Mouse (Mus musculus): ENCODE data around the gene Mlec. TPM values are rescaled to one million over a fixed set of nuclear protein-coding genes. Genes with fewer than 3 reads are reported as not detected.
A peak's percentile ranks its signal among the peaks of the same experiment; 100 is the strongest.

Gene Mlec
- total and polyA plus RNA-seq, 2 experiments, result 33.7 to 40.8 TPM

DNA sequence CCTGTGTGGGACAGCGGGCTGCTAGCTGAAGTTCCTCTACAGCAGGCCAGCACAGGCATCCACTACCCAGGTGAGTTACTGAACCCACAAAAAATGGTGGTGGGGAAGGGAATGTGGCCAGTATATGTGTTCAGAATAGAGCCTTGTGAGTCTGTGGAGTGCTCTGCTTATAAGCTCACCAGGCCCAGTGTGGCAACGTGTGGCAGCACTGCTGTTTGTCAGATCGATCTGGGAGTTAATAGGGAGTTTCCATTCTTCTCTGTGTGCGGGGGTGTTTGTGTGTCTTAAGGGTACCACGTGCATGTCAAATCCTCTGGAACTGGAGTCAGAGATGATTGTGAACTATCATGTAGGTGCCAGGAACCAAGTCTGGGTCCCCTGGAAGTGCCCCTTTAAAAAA, 58.4 kb downstream of the Mlec start:
- no peak overlapping the region for H3K4me3 ChIP-seq (ENCODE audit: insufficient read depth, low read depth, low read length)
- H3K27me3 ChIP-seq (ENCODE audit: control insufficient read depth, insufficient read depth, low read length), result no peaks in the 10 kb centered on the region
- H3K4me1 ChIP-seq (ENCODE audit: control insufficient read depth, insufficient read depth, low read length), result peaks cover 29% of the 10 kb centered on the region
- H3K36me3 ChIP-seq (ENCODE audit: control insufficient read depth, insufficient read depth, low read length), result peaks cover 7% of the 10 kb centered on the region; the same call in 1 of the 2 replicates
- peak; percentile 81 for DNase-seq (ENCODE audit: extremely low read depth, low read depth, low spot score)
- 38% methylated on average over 5 of the region's 5 CpGs for WGBS
- TF ChIP-seq POLR2A (IDR thresholded peaks at IDR 0.05; ENCODE audit: extremely low read depth, insufficient read depth, low read length), result no peak
- TF ChIP-seq CTCF (IDR thresholded peaks at IDR 0.05; ENCODE audit: low read depth, low read length), result no peak
- H3K9ac ChIP-seq (ENCODE audit: low read depth, low read length), result 0 out of 2 replicates have a peak overlapping the region, but pooled peaks have one; percentile 18
- H3K27ac ChIP-seq (replicated peaks; ENCODE audit: insufficient read depth, low read depth, low read length), result peak overlapping the region; percentile 78
- H3K79me2 ChIP-seq (ENCODE audit: control insufficient read depth, insufficient read depth, low read length), result no peaks in the 10 kb centered on the region

DNA sequence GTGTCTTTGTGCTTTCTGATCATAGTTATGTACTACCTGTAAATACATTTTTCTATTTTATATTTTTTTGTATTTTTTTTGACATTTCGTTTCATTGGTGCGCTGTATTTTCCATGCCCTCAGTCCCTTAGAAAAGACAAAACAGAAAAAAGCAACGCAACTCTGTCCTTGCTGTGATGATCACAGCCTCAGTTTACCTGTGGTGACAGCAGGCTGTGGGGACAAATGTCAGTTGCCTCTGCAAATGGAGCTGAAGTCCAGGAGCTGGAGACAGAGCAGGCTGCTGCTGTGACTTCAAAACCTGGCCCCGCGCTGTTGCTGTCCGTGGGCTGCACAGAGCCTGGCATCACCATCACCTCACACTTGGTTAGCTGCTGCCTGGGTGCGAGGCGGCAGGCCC, 59.8 kb downstream of the Mlec start, which contains the start of gene Gm10401:
TSS of gene Gm10401 (minus strand) at position 101 of the 400 bp plus-strand sequence.
- Histone ChIP-seq H3K27me3 (ENCODE audit: control insufficient read depth, insufficient read depth, low read length) (no peaks in the 10 kb centered on the region), H3K4me3 (ENCODE audit: insufficient read depth, low read depth, low read length) (no peak within 1 kb of the TSS), H3K36me3 (ENCODE audit: control insufficient read depth, insufficient read depth, low read length) (peaks cover 9% of the 10 kb centered on the region; the same call in 1 of the 2 replicates), H3K4me1 (ENCODE audit: control insufficient read depth, insufficient read depth, low read length) (peaks cover 29% of the 10 kb centered on the region), H3K27ac (replicated peaks; ENCODE audit: insufficient read depth, low read depth, low read length) (peak within 1 kb of the TSS; percentile 78; the same call in 1 of the 2 replicates), H3K9ac (ENCODE audit: low read depth, low read length) (no peak within 1 kb of the TSS), H3K79me2 (ENCODE audit: control insufficient read depth, insufficient read depth, low read length) (no peaks in the 10 kb centered on the region)
- TF ChIP-seq CTCF (IDR thresholded peaks at IDR 0.05; ENCODE audit: low read depth, low read length), result no peak
- DNase-seq (ENCODE audit: extremely low read depth, low read depth, low spot score), result no peak
- WGBS, result 98% methylated on average over 8 of the region's 8 CpGs

Other genes starting within 250 kb of the Mlec start
- 5.8 and 6.6 TPM in 2 replicates for gene Oasl1, start 234.9 kb downstream of the Mlec start, total RNA-seq (2014; rRNA removed)
- 15.4 and 16.8 TPM in 2 replicates for gene Oasl1, start 234.9 kb downstream of the Mlec start, polyA plus RNA-seq (2012; rRNA removed)
- gene 2210016L21Rik, start 216.0 kb downstream of the Mlec start, total RNA-seq (2014; rRNA removed), result 3.0 and 5.2 TPM in 2 replicates
- 5.2 and 6.1 TPM in 2 replicates for gene 2210016L21Rik, start 216.0 kb downstream of the Mlec start, polyA plus RNA-seq (2012; rRNA removed)
- gene Hnf1a, start 187.1 kb downstream of the Mlec start, total RNA-seq (2014; rRNA removed), result 6.1 and 9.3 TPM in 2 replicates
- 13.5 and 19.2 TPM in 2 replicates for gene Hnf1a, start 187.1 kb downstream of the Mlec start, polyA plus RNA-seq (2012; rRNA removed)
- gene Sppl3, start 147.0 kb downstream of the Mlec start, total RNA-seq (2014; rRNA removed), result 8.7 and 13.1 TPM in 2 replicates
- 23.7 and 24.0 TPM in 2 replicates for gene Sppl3, start 147.0 kb downstream of the Mlec start, polyA plus RNA-seq (2012; rRNA removed)
- not detected in 2 replicates for gene Gm10401, start 59.9 kb downstream of the Mlec start, total RNA-seq (2014; rRNA removed)
- 0.17 TPM in 1 of 2 replicates, not detected in the other for gene Gm10401, start 59.9 kb downstream of the Mlec start, polyA plus RNA-seq (2012; rRNA removed)
- 140 and 143 TPM in 2 replicates for gene Acads, start 38.8 kb downstream of the Mlec start, total RNA-seq (2014; rRNA removed)
- 255 and 293 TPM in 2 replicates for gene Acads, start 38.8 kb downstream of the Mlec start, polyA plus RNA-seq (2012; rRNA removed)
- gene Unc119b, start 23.2 kb downstream of the Mlec start, total RNA-seq (2014; rRNA removed), result 12.5 and 17.3 TPM in 2 replicates
- 29.4 and 32.0 TPM in 2 replicates for gene Unc119b, start 23.2 kb downstream of the Mlec start, polyA plus RNA-seq (2012; rRNA removed)
- gene Cabp1, start 36.2 kb upstream of the Mlec start, total RNA-seq (2014; rRNA removed), result 0.09 TPM in 1 of 2 replicates, not detected in the other
- 0.07 and 0.21 TPM in 2 replicates for gene Cabp1, start 36.2 kb upstream of the Mlec start, polyA plus RNA-seq (2012; rRNA removed)
- 56.2 and 59.2 TPM in 2 replicates for gene Pop5, start 77.7 kb upstream of the Mlec start, total RNA-seq (2014; rRNA removed)
- 70.3 and 91.0 TPM in 2 replicates for gene Pop5, start 77.7 kb upstream of the Mlec start, polyA plus RNA-seq (2012; rRNA removed)
- gene Rnf10, start 114.7 kb upstream of the Mlec start, total RNA-seq (2014; rRNA removed), result 32.1 and 42.9 TPM in 2 replicates
- gene Rnf10, start 114.7 kb upstream of the Mlec start, polyA plus RNA-seq (2012; rRNA removed), result 79.2 and 81.3 TPM in 2 replicates
- gene Coq5, start 121.5 kb upstream of the Mlec start, total RNA-seq (2014; rRNA removed), result 20.7 and 24.6 TPM in 2 replicates
- gene Coq5, start 121.5 kb upstream of the Mlec start, polyA plus RNA-seq (2012; rRNA removed), result 13.7 and 13.9 TPM in 2 replicates
- 13.1 and 24.1 TPM in 2 replicates for gene Dynll1, start 142.8 kb upstream of the Mlec start, total RNA-seq (2014; rRNA removed)
- gene Dynll1, start 142.8 kb upstream of the Mlec start, polyA plus RNA-seq (2012; rRNA removed), result 24.3 and 25.8 TPM in 2 replicates
- 17.0 and 21.7 TPM in 2 replicates for gene Srsf9, start 169.0 kb upstream of the Mlec start, total RNA-seq (2014; rRNA removed)
- gene Srsf9, start 169.0 kb upstream of the Mlec start, polyA plus RNA-seq (2012; rRNA removed), result 25.2 and 25.3 TPM in 2 replicates
- gene Gatc, start 183.0 kb upstream of the Mlec start, total RNA-seq (2014; rRNA removed), result 6.3 and 8.6 TPM in 2 replicates
- gene Gatc, start 183.0 kb upstream of the Mlec start, polyA plus RNA-seq (2012; rRNA removed), result 11.0 and 12.7 TPM in 2 replicates
- 12.9 and 14.5 TPM in 2 replicates for gene Triap1, start 183.0 kb upstream of the Mlec start, total RNA-seq (2014; rRNA removed)
- 11.4 and 11.8 TPM in 2 replicates for gene Triap1, start 183.0 kb upstream of the Mlec start, polyA plus RNA-seq (2012; rRNA removed)
- gene Cox6a1, start 190.8 kb upstream of the Mlec start, total RNA-seq (2014; rRNA removed), result 422 and 505 TPM in 2 replicates
- gene Cox6a1, start 190.8 kb upstream of the Mlec start, polyA plus RNA-seq (2012; rRNA removed), result 2,238 and 2,515 TPM in 2 replicates

All from liver, adult 2 months (tissue).